Mouse (Mus musculus): ENCODE data around the gene Col4a2.

DNA sequence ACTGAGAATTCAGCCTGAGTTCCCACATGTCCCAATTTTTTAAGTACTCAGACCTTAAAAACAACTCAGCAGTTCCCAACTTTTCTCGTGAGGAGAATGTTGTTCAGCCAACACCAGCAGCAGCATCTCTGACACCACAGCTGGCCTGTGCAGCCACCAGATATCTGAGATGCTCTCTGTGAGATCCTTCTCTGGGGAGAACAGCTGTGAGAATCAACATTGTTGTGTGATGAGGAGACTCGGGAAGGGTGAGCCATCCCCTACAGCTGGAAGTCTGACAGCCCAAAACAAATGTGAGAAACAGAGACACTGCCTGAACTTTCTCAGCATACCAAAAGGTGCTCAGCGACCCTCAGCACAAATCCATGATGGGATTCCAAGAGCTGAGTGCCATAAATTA is 20.0 kb upstream of the Col4a2 start:
- TF ChIP-seq CTCF (IDR thresholded peaks at IDR 0.05) (no peak), EP300 (IDR thresholded peaks at IDR 0.05) (no peak)
